Mouse (Mus musculus) lung, embryonic 15.5 days (tissue): ENCODE measurements around the gene Adgrg6. TPM values are rescaled to one million over a fixed set of nuclear protein-coding genes. Genes with fewer than 3 reads are reported as not detected.

Experiments
- ATAC-seq: fragments of 200-750 bp; cut with Nextera tagmentation; 2 replicates; pipeline ENCODE4 v1.8.0; 2017; ENCODE audit warnings: moderate number of reproducible peaks, borderline replicate concordance; ENCODE audit not compliant: low FRiP score, low TSS enrichment; ENCODE audit errors: extremely low read depth
- H3K27ac ChIP-seq: fragments of 300-500 bp; sonication (generic); 2 replicates; pipeline ENCODE4 v1.5.1; 2015; ENCODE audit warnings: moderate library complexity, mild to moderate bottlenecking, inconsistent platforms
- H3K27me3 ChIP-seq: fragments of 300-500 bp; sonication (generic); 2 replicates; pipeline ENCODE4 v1.6.1; 2015; ENCODE audit warnings: inconsistent platforms
- H3K36me3 ChIP-seq: fragments of 300-500 bp; sonication (generic); 2 replicates; pipeline ENCODE4 v1.6.1; 2015; ENCODE audit warnings: inconsistent platforms
- H3K4me1 ChIP-seq: fragments of 300-500 bp; sonication (generic); 2 replicates; pipeline ENCODE4 v1.6.1; 2015; ENCODE audit warnings: inconsistent platforms
- H3K4me2 ChIP-seq: fragments of 300-500 bp; sonication (generic); 2 replicates; pipeline ENCODE4 v1.6.1; 2015; ENCODE audit warnings: inconsistent platforms, mild to moderate bottlenecking, moderate library complexity
- H3K4me3 ChIP-seq: fragments of 300-500 bp; sonication (generic); 2 replicates; pipeline ENCODE4 v1.5.1; 2015; ENCODE audit warnings: mild to moderate bottlenecking, inconsistent platforms
- H3K9ac ChIP-seq: fragments of 300-500 bp; sonication (generic); 2 replicates; pipeline ENCODE4 v1.6.1; 2015; ENCODE audit warnings: inconsistent platforms
- H3K9me3 ChIP-seq: fragments of 300-500 bp; sonication (generic); 2 replicates; pipeline ENCODE4 v1.6.1; 2016; ENCODE audit warnings: inconsistent platforms
- WGBS: fragments of 180-500 bp; shearing (Covaris S2); methylation state at CpG from one replicate; pipeline ENCODE4 v1.1.7; 2015; 5-methylcytosine and 5-hydroxymethylcytosine counted together
- polyA plus RNA-seq: library from polyadenylated mRNA; unstranded; fragments of >200 nt; fragmentation: Nextera tagmentation; extraction: Ambion mirVana; gene quantifications from 2 replicates; pipeline ENCODE4 v1.2.1, GENCODE M21; 2015

Adgrg6 gene
- polyA plus RNA-seq, 1 experiment from 2014 or later, result 23.7 TPM

DNA sequence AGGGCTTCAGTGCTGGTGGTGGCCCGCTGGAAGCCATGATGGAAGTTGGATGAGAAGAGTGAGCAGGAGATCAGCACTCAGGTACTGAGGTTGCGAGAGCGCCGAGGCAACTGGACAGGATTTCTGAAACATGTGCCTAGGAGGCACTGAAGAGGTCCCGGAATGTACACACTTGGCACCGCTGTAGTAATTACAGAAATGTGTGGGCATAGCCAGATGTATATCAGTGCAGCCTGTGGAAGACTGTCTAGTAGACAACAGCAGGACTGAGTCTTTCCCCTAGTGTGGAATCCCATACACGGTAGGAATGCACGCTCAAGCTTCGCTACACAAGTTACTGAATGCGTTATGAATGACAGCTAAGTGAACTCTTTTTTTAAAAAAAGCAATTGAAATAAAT is 86.1 kb downstream of the Adgrg6 start:
- WGBS, result 91% methylated on average over 10 of the region's 10 CpGs
- no peak overlapping the region for H3K4me3 ChIP-seq
- H3K9ac ChIP-seq, result no peak overlapping the region
- H3K9me3 ChIP-seq, result no peaks in the 10 kb centered on the region
- H3K27me3 ChIP-seq, result no peaks in the 10 kb centered on the region
- H3K4me1 ChIP-seq, result peaks cover 21% of the 10 kb centered on the region
- no peak overlapping the region for H3K4me2 ChIP-seq
- H3K36me3 ChIP-seq, result 0 out of 2 replicates have a peak, but pooled peaks cover 3% of the 10 kb centered on the region
- H3K27ac ChIP-seq, result no peak overlapping the region
- ATAC-seq, result no peak

DNA sequence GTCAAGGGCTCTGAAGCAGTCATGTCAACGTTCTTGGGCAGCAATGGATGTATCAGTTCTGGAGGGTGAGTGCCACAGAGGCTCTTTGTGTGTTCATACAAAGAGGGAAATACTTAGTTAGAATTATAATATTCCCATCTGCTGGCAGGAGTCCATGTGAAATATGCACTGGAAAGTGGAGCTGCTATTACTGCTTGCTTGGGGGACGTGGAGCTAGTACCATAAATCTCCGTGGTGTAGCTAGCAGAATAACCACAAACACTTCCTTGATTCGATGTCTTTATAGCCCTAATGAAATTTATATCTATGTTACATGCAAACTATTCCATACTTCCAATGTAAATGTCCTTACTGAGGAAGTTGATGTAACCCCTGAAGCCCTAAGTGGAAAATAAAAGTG is 91.0 kb downstream of the Adgrg6 start:
- H3K36me3 ChIP-seq, result 0 out of 2 replicates have a peak, but pooled peaks cover 3% of the 10 kb centered on the region
- no peak for ATAC-seq
- WGBS, result 51% methylated on average over 4 of the region's 4 CpGs
- no peaks in the 10 kb centered on the region for H3K27me3 ChIP-seq
- H3K4me3 ChIP-seq, result no peak overlapping the region
- H3K4me1 ChIP-seq, result 0 out of 2 replicates have a peak, but pooled peaks cover 4% of the 10 kb centered on the region
- H3K4me2 ChIP-seq, result no peak overlapping the region
- no peak overlapping the region for H3K9ac ChIP-seq
- H3K9me3 ChIP-seq, result no peaks in the 10 kb centered on the region
- 0 out of 2 replicates have a peak overlapping the region, but pooled peaks have one; percentile 24 for H3K27ac ChIP-seq

DNA sequence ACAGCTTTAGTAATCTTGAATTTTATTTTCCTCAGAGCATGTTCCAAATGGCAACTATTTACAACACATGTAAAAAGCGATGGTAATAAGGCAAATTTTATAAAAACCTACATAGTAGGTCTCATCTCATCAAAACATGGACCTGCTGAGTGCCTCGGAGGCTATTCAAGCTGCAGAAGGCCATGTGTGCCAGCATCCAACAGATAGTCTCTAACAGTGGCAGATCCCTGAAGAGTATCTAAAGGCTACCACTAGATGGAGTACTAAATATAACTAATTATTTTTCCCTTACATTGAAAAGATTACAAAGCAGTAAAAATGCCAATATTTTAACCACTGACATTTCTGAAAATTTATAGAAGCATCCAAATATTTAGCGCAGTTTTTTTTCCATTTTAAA is 93.6 kb downstream of the Adgrg6 start:
- WGBS, result 18% methylated on average over 3 of the region's 3 CpGs
- no peaks in the 10 kb centered on the region for H3K36me3 ChIP-seq
- no peaks in the 10 kb centered on the region for H3K27me3 ChIP-seq
- no peak overlapping the region for H3K4me3 ChIP-seq
- H3K27ac ChIP-seq, result no peak overlapping the region
- no peak for ATAC-seq
- no peak overlapping the region for H3K4me2 ChIP-seq
- no peaks in the 10 kb centered on the region for H3K9me3 ChIP-seq
- 0 out of 2 replicates have a peak, but pooled peaks cover 4% of the 10 kb centered on the region for H3K4me1 ChIP-seq
- H3K9ac ChIP-seq, result no peak overlapping the region

DNA sequence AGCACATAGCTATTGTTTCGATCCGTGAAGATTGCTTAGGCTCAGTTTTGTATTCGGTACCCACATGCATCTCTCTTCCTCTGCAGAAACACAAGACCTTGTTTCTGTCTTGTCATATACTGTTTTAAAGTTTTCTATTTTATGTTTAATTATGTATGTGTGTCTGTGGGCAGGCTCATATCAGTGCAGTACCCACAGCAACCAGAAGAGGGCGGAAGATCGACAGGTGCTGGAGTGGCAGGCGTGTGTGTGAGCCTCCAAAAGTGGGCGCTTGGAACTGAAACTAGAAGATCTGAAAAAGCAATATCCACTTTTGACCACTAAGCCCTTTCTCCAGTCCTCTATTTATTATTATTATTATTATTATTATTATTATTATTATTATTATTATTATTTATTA is 95.4 kb downstream of the Adgrg6 start:
- H3K27me3 ChIP-seq, result no peaks in the 10 kb centered on the region
- H3K27ac ChIP-seq, result no peak overlapping the region
- WGBS, result 77% methylated on average over 7 of the region's 7 CpGs
- no peaks in the 10 kb centered on the region for H3K9me3 ChIP-seq
- no peak overlapping the region for H3K4me2 ChIP-seq
- 0 out of 2 replicates have a peak, but pooled peaks cover 3% of the 10 kb centered on the region for H3K36me3 ChIP-seq
- no peak overlapping the region for H3K4me3 ChIP-seq
- no peak overlapping the region for H3K9ac ChIP-seq
- ATAC-seq, result no peak
- H3K4me1 ChIP-seq, result 0 out of 2 replicates have a peak, but pooled peaks cover 4% of the 10 kb centered on the region

DNA sequence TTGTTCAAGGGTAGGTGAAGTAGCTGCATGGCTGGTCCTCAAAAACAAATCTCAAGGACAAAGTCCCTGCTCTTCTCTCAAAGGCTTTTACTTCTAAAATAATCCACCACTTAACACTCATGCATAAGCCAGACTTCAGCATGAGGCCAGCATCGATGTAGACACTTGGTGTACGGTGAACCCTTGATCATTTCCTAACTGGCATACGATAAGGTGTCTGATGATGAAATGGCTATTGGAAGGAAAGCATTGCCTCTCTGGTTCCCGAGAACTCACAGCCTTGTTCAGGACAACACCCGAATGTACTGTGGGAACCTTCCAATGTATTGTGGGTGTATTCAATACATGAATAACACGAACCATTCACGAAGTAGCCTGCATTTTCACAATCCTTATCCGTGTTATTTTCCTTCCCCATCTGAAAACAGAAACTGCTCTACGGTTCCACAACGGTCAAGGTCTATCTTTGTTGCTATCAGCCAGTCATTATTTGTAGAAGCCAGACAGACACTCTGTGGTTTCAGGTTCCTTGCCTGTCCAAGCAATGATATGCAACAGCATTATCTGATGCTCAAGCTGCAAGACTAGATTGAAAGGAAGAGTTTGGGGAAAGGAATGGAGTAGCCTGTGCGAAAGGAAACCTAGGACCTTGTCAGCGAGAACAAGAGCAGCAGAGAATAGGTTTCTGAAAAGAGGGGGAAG is 99.7 kb downstream of the Adgrg6 start:
- H3K9ac ChIP-seq, result no peak overlapping the region
- ATAC-seq, result no peak
- no peaks in the 10 kb centered on the region for H3K9me3 ChIP-seq
- no peak overlapping the region for H3K4me3 ChIP-seq
- no peaks in the 10 kb centered on the region for H3K27me3 ChIP-seq
- H3K36me3 ChIP-seq, result peaks cover 8% of the 10 kb centered on the region; the same call in 1 of the 2 replicates
- H3K27ac ChIP-seq, result no peak overlapping the region
- H3K4me1 ChIP-seq, result no peaks in the 10 kb centered on the region
- 78% methylated on average over 12 of the region's 12 CpGs for WGBS
- H3K4me2 ChIP-seq, result no peak overlapping the region

DNA sequence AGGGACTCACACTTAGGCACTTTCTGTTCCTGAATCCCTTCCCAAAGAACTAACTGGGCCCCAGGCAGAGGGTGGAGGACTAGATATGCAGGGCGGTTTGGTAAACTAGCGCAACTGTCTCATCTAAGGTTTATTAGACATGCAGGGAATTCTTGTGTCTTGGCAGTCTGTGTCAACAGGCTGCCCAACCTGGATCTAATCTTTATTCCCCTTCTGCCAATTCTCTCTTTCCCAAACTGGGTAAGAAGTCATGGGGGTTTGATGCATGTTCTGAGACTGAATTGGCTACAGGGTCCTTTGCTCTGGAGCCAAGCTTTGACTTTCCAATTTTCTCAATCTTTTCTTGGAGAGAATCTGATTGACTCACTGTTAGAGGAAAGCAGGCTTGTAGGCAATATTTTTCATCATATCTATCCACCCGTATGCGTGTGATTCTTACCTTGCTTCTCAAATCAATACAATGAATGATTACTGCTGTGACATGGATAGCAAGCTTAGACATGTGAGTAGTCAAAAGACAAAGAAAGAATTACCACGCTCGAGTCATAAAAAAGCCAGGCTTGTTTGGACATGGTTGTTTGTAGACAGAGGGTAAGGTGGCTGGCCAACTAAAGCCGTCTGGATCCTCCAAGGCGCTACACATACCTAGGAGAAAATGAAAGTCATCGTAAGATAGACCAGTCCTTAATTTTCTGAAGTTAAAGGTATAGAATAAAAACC is 104.4 kb downstream of the Adgrg6 start:
- 93% methylated on average over 9 of the region's 9 CpGs for WGBS
- no peak for ATAC-seq
- Histone ChIP-seq H3K4me2 (no peak overlapping the region), H3K36me3 (peaks cover 8% of the 10 kb centered on the region; the same call in 1 of the 2 replicates), H3K4me1 (no peaks in the 10 kb centered on the region), H3K9ac (no peak overlapping the region), H3K4me3 (no peak overlapping the region), H3K27ac (no peak overlapping the region), H3K9me3 (no peaks in the 10 kb centered on the region), H3K27me3 (no peaks in the 10 kb centered on the region)

DNA sequence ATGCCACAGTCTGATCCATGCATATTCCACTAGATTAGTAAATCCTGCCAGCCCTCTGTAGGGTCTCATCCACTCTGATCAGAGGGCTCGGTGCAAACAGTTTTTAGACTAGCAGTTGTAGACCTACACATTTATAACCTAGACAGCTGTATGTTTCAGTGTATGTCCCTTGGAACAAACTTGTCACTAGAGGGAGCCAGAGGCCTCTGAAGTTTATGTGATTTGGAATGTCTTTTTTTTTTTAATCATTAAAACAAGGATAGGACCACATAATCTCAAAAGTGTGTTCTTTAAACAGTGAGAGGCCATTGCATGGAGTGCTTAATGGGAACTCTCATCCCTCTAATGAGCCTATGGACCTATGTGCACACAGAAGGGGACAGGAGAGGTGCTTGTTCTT is 141.4 kb downstream of the Adgrg6 start:
- H3K9me3 ChIP-seq, result peaks cover 6% of the 10 kb centered on the region
- H3K4me1 ChIP-seq, result no peaks in the 10 kb centered on the region
- 0 out of 2 replicates have a peak, but pooled peaks have one; percentile 14 for ATAC-seq
- H3K4me2 ChIP-seq, result no peak overlapping the region
- H3K4me3 ChIP-seq, result no peak overlapping the region
- H3K27ac ChIP-seq, result no peak overlapping the region
- H3K27me3 ChIP-seq, result no peaks in the 10 kb centered on the region
- WGBS, result 57% methylated on average over 1 of the region's 1 CpGs
- H3K9ac ChIP-seq, result no peak overlapping the region
- peaks cover 20% of the 10 kb centered on the region for H3K36me3 ChIP-seq

DNA sequence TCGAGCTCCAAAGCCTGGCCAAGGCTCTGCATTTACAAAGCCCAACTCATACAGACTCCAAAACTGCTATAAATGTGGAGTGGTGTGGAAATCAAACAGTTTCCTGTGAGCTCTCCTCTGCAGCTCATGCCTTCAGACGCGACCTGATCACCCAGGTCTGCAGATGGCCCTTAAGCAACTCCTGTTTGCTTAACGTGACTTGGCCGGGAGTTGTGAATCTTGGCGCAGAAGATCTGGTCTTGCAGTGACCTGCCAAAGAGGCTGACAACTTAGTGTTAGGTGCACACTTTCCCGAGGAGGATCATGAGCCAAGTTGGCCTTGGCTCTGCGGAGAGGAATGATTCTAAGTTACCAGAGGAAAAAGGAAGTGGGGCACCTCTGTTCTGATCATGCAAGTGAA is 143.7 kb downstream of the Adgrg6 start:
- ATAC-seq, result no peak
- Histone ChIP-seq H3K4me1 (no peaks in the 10 kb centered on the region), H3K27ac (no peak overlapping the region), H3K27me3 (no peaks in the 10 kb centered on the region), H3K4me3 (no peak overlapping the region), H3K4me2 (no peak overlapping the region), H3K9me3 (no peaks in the 10 kb centered on the region), H3K36me3 (peaks cover 5% of the 10 kb centered on the region), H3K9ac (no peak overlapping the region)
- 62% methylated on average over 8 of the region's 8 CpGs for WGBS

DNA sequence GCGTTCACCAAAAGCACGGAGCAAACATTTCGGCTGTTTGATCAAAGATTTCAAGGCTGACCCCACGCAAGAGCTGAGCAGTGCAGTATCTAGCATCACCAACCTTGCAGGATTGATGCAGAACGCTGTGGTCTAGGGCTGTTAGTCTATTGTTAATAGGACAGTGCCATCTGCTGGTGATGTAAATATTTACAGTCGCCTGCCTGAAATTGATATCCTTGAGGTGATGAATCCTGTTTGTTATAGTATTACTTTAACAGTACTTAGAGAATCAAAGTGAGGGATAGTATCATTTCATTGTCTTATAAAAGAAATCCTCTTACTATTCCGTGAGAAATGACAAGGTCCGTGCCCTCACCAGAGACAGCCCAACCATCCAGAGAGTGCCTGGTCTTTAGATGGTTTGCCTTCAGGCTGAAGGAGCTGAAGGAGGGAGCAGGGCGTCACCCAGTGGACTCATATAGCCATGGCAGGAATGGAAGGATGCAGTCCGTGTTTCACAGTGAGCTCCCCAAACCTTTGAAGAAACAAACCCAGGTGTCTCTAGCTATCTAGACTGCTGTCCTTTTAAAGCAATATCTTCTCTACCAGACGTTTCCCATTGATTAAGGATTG is 154.3 kb downstream of the Adgrg6 start:
- H3K4me1 ChIP-seq, result no peaks in the 10 kb centered on the region
- H3K4me2 ChIP-seq, result no peak overlapping the region
- no peak overlapping the region for H3K27ac ChIP-seq
- H3K9me3 ChIP-seq, result no peaks in the 10 kb centered on the region
- H3K4me3 ChIP-seq, result no peak overlapping the region
- H3K27me3 ChIP-seq, result no peaks in the 10 kb centered on the region
- no peaks in the 10 kb centered on the region for H3K36me3 ChIP-seq
- no peak overlapping the region for H3K9ac ChIP-seq
- no peak for ATAC-seq
- 8% methylated on average over 11 of the region's 11 CpGs for WGBS

DNA sequence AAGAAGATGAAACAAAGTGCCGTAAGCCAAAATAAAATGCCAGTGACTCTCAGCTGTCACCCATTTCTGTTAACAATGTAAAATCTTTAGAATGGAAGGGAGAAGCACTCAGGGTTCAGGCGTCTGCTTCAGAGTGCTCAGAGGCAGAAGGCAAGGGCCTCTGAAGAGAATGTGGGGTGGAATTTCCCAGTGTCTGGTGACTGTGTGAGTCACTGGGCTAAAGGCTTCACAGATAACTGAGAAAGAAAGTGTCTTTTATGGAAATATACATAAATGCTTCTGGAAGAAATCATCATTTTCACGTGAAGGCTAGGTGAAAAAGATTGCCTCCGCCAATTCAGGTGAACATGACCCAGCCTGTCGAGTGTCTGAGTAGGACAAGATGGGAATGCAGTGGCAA is 159.9 kb downstream of the Adgrg6 start:
- Histone ChIP-seq H3K27ac (no peak overlapping the region), H3K9me3 (no peaks in the 10 kb centered on the region), H3K36me3 (no peaks in the 10 kb centered on the region), H3K4me2 (no peak overlapping the region), H3K4me1 (no peaks in the 10 kb centered on the region), H3K9ac (no peak overlapping the region), H3K27me3 (no peaks in the 10 kb centered on the region), H3K4me3 (no peak overlapping the region)
- ATAC-seq, result no peak
- 78% methylated on average over 5 of the region's 5 CpGs for WGBS

DNA sequence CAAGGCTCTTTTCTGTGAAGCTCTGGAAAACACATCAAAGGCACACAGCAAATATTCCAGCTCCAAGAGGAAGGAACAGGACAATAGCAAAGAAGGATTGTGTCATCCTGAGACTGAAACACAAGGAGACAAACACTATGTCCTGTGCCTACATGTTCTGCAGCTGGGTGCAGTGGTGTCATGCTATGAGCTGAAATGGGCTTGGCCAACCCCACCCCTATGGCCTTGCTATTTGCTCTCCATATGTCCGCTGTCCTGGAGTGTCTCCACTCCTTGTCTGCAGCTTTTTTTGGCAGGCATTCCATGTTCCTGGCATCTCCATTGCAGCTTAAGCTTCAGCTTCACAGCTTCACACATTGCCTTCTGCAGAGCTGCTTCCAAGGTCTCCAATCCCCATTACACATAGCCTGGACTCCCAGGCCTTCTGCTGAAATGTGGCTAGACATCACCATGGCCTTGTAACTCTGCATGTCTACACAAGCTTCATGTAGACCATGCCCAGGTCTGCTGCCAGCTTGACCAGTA is 180.3 kb downstream of the Adgrg6 start:
- Histone ChIP-seq H3K36me3 (no peaks in the 10 kb centered on the region), H3K27me3 (no peaks in the 10 kb centered on the region), H3K27ac (no peak overlapping the region), H3K4me3 (no peak overlapping the region), H3K9me3 (no peaks in the 10 kb centered on the region), H3K4me2 (no peak overlapping the region), H3K4me1 (no peaks in the 10 kb centered on the region), H3K9ac (no peak overlapping the region)
- WGBS, result 37% methylated on average over 1 of the region's 1 CpGs
- no peak for ATAC-seq

DNA sequence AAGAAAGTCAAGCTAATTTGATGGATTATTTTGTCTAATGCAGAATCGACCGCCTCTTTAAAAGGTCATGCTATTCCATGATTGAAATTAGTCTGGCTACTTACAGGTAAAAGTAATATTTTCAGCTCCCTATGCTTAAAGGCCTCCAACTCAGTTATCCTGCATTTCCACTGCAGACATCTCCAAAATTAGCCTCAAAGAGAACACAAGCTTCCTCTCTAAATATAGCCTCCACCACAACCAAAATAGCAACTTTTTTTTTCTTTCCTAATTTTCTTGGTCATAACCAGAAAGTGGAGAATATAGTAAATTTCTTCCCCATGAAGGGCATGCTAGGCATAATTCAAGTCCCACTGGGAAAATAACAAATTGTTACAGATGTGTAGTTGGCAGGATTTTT is 182.2 kb downstream of the Adgrg6 start:
- Histone ChIP-seq H3K36me3 (no peaks in the 10 kb centered on the region), H3K4me3 (no peak overlapping the region), H3K27me3 (no peaks in the 10 kb centered on the region), H3K27ac (no peak overlapping the region), H3K4me1 (no peaks in the 10 kb centered on the region), H3K9ac (no peak overlapping the region), H3K9me3 (no peaks in the 10 kb centered on the region), H3K4me2 (no peak overlapping the region)
- 90% methylated on average over 2 of the region's 2 CpGs for WGBS
- no peak for ATAC-seq
